Mouse (Mus musculus) heart, postnatal 0 days (tissue): Measurements from ENCODE around the gene Atpif1.

Experiments used
- CTCF ChIP-seq: IDR thresholded peaks from 2 replicates; pipeline ENCODE4 v1.5.1; 2016; ENCODE audit warnings: antibody characterized with exemption, control low read depth, low read depth
- EP300 ChIP-seq: IDR thresholded peaks from 2 replicates; pipeline ENCODE4 v1.6.1; 2016; ENCODE audit warnings: antibody characterized with exemption, low read depth

DNA sequence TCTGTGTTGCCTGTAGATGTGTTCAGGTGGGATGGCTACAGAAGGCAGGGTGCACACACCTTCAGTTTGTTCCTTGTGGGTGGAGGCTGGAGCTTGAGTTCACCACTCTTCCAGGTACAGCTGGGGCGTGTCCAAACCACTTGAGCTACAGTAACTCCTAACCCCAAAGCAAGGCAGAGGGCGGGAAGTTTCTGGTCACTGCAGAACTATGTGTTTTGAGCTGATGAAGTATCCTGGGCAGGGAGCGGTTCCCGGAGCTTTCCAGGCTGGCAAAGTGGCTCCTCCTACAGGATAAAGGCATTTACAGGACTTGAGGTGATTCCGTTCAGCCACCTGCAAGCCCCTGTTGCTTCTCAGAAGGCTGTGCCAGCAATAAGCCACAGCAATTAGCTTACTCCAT is 20.8 kb upstream of the Atpif1 start:
- TF ChIP-seq CTCF: no peak
- no peak for TF ChIP-seq EP300
